Mouse (Mus musculus) heart, postnatal 36 days (tissue): Measurements from ENCODE around the gene Oscar. TPM values are rescaled to one million over a fixed set of nuclear protein-coding genes. Genes with fewer than 3 reads are reported as not detected.
"Not testable (repeated sequence)": the region's sequence is repeated elsewhere in the genome, so short reads cannot be mapped to it uniquely, and the experiment has no call there.

Experiments
- DNase-seq, 2 experiments: peaks; one replicate each; pipeline ENCODE4 v3.0.0; 2021 to 2022
- intact Hi-C: fragments of 180-260 bp; cut with DNase I; formaldehyde crosslinking; loops from one replicate; pipeline ENCODE4 v1.15.1; 2025
- total RNA-seq, 2 experiments: library from RNA; stranded (reverse); gene quantifications; 2 replicates each; pipeline ENCODE4 v1.2.3; 2021

Gene Oscar
- total RNA-seq, 2 experiments from 2014 or later, result 0.17 to 0.35 TPM

GRCm38 (mm10) chr7:3614021-3614420 is 1.9 kb downstream of the Oscar start:
- DNase-seq, result no peak
- intact Hi-C loops, result no loop called here

- no peak for DNase-seq
- intact Hi-C loops, result no loop called here
These were observed 5.0 kb downstream of the Oscar start for GRCm38 (mm10) chr7:3611006-3611405.

DNA sequence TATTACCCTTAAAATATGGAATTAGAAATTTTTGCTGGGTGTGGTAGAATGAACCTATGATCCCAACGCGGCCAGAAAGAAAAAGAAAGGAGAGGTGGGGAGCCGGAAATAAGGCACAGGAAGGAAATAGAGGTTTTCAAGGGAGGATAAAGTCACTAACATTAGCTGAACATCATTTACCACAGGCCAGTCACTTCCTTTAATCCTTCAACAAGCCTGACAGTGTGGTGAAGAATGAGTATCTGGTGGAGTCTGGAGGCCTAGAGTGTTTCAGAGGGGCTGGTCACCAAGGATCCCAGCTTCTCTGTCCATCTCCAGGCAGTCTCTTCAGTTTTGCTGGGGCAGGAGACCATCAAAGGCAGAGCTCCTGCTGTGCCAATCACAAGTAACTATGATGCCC is 5.5 kb downstream of the Oscar start:
- DNase-seq, result no peak
- intact Hi-C loops, result no loop called here

DNA sequence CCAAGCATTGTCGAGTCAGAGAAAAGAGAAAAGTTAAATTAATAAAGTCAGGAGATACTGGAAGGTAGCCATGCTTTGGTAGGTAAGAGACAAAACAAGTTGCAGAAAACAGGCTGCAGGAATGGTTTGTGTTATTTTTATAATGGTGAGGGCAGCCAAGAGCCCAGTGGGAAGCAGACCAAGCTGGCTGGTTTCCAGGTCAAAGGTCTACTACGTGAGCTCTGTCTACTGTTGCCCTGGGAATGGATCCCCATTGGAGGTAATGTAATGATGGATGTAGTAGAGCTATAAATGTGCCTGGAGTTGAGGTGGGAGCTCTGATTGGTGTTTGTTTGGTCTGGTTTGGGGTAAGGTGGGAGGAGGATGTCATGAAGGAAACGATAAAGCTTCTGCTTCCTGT is 6.9 kb downstream of the Oscar start:
- intact Hi-C loops, result no loop called here
- peak; percentile 59 to 69 for DNase-seq

- intact Hi-C loops, result no loop called here
- DNase-seq, result no peak
These were observed 7.3 kb downstream of the Oscar start for GRCm38 (mm10) chr7:3608668-3609067.

DNA sequence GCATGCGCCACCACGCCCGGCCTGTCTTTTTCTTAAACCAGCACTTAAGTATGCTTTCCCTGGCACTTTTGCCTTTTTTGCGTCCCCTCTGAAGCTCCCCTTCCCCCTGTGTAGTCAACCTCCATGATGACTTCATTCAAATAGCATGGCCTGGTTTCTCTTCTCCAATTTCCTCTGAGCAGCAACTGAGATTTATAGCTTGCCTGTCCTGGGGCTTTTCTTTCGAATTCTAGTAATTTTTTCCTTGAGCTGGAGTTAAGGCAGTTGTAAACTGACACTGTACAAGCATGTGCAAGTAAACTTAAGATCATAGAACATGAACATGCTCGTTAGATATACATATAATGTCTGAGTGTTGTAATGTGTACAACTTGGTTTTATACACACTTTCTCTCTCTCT is 8.6 kb downstream of the Oscar start:
- DNase-seq, result no peak
- intact Hi-C loops, result no loop called here

DNA sequence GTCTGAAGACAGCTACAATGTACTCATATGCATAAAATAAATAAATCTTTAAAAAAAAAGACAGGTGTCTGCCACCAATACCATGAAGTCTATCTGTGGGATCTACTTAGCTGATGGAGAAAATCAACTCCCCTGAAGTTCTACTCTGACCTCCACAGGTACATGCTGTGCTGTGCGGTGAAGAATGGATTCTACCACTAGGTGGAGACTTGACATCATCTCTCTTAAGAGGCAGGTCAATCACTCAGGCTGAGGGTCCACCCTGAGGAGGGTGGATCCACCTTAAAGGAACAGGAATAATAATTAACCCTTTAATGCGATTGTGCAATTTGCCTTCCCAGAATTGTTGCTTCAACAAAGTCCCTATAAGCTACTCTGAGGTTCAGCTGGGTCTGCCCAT is 9.2 kb downstream of the Oscar start:
- DNase-seq, result no peak
- intact Hi-C loops, result no loop called here

GRCm38 (mm10) chr7:3601119-3601518 is 14.8 kb downstream of the Oscar start:
- peak; percentile 64 to 69 for DNase-seq
- intact Hi-C loops, result no loop called here

DNA sequence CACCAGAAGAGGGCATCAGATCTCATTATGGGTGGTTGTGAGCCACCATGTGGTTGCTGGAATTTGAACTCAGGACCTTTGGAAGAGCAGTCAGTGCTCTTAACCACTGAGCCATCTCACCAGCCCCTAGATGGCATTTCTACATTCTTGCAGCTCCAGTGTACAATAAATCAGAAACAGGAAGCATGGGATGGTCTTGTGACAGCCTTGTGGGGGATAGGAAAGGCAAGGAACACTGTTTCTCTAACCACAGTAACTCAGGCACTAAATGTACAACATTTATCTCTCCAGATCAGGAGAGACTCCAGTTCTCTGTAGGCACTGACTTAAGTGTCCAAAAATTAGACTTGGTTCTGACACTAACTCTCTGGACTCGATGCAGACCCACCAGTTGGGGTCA is 18.2 kb downstream of the Oscar start:
- DNase-seq, intact Hi-C loops: not testable (repeated sequence)

DNA sequence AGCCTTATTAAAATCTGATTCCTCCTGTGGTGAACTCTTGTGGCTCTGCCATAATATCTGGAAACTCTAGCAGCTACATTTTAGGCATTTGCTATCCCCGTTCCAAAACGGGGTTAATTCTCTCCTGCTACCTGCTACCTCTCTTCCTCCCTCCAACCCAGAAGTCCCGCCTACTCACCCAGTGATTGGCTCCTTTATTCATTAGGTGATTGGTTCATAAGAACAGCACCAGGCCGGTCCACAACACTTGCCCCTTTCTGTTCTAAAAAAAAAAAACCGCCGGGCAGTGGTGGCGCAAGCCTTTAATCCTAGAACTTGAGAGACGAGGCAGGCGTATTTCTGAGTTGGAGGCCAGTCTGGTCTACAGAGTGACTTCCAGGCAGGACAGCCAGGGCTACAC is 20.8 kb downstream of the Oscar start:
- intact Hi-C loops, result no loop called here
- DNase-seq, result no peak

DNA sequence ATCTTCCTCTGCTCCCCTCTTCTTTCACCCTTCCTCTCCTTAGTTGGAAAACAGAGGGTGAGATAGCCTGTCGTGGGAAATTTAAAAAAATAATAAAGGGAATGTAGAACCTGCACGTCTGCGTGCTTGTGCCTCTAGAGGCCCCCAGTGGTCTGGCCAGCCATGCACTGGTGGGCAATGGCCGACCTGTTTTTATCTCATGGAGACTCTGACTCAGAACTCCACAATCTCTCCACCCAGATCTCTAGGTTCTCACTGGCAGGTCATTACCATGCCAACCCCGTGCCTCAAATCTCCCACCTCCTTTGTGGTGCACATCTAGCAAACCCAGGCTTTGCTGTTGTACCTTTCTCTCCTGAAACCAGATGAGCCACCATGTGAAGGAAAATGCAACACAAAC is 21.3 kb downstream of the Oscar start:
- intact Hi-C loops, result loop anchor here (5.0 kb wide), 1 partner anchor 372 kb away; no protein-coding TSS in a partner anchor
- no peak for DNase-seq

- intact Hi-C loops, result loop anchor here (5.0 kb wide), 1 partner anchor 372 kb away; no protein-coding TSS in a partner anchor
- no peak for DNase-seq
These were observed 22.1 kb downstream of the Oscar start for GRCm38 (mm10) chr7:3593855-3594254.

GRCm38 (mm10) chr7:3591534-3591933 is 24.4 kb downstream of the Oscar start:
- no peak for DNase-seq
- intact Hi-C loops, result loop anchor here (5.0 kb wide), 1 partner anchor 369 kb away; no protein-coding TSS in a partner anchor

- intact Hi-C loops, result loop anchor here (5.0 kb wide), 1 partner anchor 368 kb away; no protein-coding TSS in a partner anchor
- no peak for DNase-seq
These were observed 25.4 kb downstream of the Oscar start for GRCm38 (mm10) chr7:3590550-3590949.

- no peak for DNase-seq
- intact Hi-C loops, result no loop called here
These were observed 28.7 kb downstream of the Oscar start for GRCm38 (mm10) chr7:3587292-3587691.

DNA sequence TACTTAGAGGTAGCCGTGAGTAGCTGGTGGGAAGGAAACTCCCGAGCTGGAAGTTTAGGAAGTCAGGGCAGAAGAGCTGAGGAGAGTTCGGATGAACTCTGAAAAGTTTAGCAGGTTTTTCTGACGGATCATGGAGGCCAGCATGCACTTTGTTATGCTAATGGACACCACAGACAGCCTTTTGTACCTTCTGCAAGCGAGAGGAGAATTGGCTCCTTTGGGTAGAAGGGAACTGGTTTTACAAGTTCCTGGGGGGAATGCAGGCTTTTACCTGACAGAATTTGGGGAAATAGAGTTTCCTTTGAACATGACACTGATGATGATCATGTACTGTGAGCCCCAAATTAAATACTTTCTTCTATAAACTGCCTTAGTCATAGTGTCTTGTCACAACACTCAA is 29.7 kb downstream of the Oscar start:
- intact Hi-C loops, result no loop called here
- DNase-seq, result no peak

DNA sequence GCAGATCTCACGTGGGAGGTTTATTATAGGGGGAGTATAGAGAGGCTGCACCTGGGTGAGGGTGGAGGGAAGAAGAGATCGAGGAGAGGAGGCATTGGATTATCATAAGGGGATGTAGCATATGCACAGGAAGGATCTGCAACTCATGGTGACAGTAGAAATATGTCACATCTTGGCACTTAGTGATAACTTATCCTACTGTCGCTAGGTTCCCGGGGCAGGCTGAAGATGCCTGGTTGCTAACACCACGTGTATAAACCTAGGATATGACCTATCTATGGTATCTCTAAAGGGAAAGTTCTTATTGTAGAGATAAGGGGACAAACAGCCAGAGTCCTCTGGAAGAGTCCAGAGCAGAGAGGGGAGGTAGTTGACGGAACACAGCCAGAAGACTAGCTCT is 30.2 kb downstream of the Oscar start:
- intact Hi-C loops, result no loop called here
- no peak for DNase-seq

- no peak for DNase-seq
These were observed 35.9 kb downstream of the Oscar start for GRCm38 (mm10) chr7:3580029-3580428.

DNA sequence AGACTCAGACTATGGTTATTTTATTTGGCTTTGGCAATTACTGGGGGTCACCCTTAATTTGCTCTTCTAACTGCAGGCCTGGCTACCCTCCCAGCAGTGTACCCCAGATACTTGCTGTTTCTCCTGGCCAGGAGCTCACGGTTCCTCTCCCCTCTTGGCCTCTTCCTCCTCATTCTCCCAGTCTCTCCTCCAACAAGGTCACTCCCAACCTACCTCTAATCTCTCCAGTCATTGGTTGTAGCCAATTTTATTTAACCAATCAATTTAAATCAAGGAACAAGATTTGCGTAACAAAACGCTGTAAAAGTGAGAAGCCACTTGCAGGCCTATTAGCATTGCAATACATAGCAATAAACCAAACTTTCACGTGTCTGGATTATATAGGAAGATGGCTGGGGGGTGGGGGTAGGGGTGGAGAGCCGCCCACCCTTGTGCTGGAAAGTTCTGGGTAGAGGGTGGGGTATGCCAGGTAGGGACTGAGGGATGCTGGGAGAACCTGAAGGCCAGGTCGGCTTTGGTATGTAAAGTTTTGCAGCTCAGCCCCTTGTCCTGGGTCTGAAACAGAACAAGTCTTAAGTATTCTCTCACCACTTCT is 36.9 kb downstream of the Oscar start:
- no peak for DNase-seq
- intact Hi-C loops, result no loop called here

More at GRCm38 (mm10) chr7:3580029-3580428, 35.9 kb downstream of the Oscar start:
- intact Hi-C loops, result no loop called here

DNA sequence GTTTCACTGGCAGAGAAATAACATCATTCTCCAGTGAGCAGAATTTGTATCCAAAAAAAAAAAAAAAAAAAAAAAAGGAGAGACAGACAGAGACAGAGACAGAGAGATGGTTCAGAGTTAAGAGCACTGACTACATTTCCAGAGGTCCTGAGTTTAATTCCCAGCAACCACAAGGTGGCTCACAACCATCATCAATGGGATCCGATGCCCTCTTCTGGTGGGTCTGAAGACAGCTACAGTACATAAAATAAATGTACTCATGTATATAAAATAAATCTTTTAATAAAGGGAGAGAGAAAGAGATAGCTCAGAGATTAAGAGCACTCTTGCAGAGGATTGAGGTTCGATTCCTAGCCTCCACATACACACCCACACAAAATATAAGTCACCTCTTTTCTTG is 37.8 kb downstream of the Oscar start:
- intact Hi-C loops, result no loop called here
- no peak for DNase-seq

GRCm38 (mm10) chr7:3576354-3577124 is 39.4 kb downstream of the Oscar start:
- intact Hi-C loops, result no loop called here
- no peak for DNase-seq

- intact Hi-C loops, result no loop called here
- DNase-seq, result no peak
These were observed 41.7 kb downstream of the Oscar start for GRCm38 (mm10) chr7:3574216-3574615.
